Mouse (Mus musculus): ENCODE results near the gene Bgn.

Gene Bgn

GRCm38 (mm10) chrX:73490804-73491203 lies 7.4 kb downstream of the Bgn start:
- DNase-seq = no peak

GRCm38 (mm10) chrX:73493567-73493966 lies 10.2 kb downstream of the Bgn start:
- peak; percentile 44 to 72 for DNase-seq

- no peak for DNase-seq
Measured at GRCm38 (mm10) chrX:73496746-73497145, 13.3 kb downstream of the Bgn start.

- no peak for DNase-seq
Measured at GRCm38 (mm10) chrX:73505130-73505735, 21.8 kb downstream of the Bgn start.

GRCm38 (mm10) chrX:73506577-73506976 lies 23.2 kb downstream of the Bgn start:
- DNase-seq = no peak

- no peak for DNase-seq
Measured at GRCm38 (mm10) chrX:73509209-73509608, 25.8 kb downstream of the Bgn start.

- peak in 1 of 2 experiments; percentile 14 for DNase-seq
Measured at GRCm38 (mm10) chrX:73512904-73513303, 29.5 kb downstream of the Bgn start.

- DNase-seq = no peak
Measured at GRCm38 (mm10) chrX:73516556-73516955, 33.2 kb downstream of the Bgn start.

GRCm38 (mm10) chrX:73517060-73517600 lies 33.7 kb downstream of the Bgn start:
- DNase-seq = no peak

GRCm38 (mm10) chrX:73520692-73521091 lies 37.3 kb downstream of the Bgn start:
- DNase-seq = no peak

- peak; percentile 8 to 10 for DNase-seq
Measured at GRCm38 (mm10) chrX:73524318-73525222, 41.2 kb downstream of the Bgn start.

- no peak for DNase-seq
Measured at GRCm38 (mm10) chrX:73525223-73526140, 42.1 kb downstream of the Bgn start.

- peak in 1 of 2 experiments; percentile 10 for DNase-seq
Measured at GRCm38 (mm10) chrX:73526410-73526887, 43.0 kb downstream of the Bgn start.

GRCm38 (mm10) chrX:73537875-73538274 lies 54.5 kb downstream of the Bgn start:
- DNase-seq = no peak

GRCm38 (mm10) chrX:73543340-73543739 lies 59.9 kb downstream of the Bgn start:
- DNase-seq = peak in 1 of 2 experiments; percentile 33
